Mouse (Mus musculus): Measurements from ENCODE around the gene Aldoc. TPM values are rescaled to one million over a fixed set of nuclear protein-coding genes. Genes with fewer than 3 reads are reported as not detected.

Gene Aldoc
- polyA plus RNA-seq, 1 experiment from 2014 or later, result 2.7 TPM

DNA sequence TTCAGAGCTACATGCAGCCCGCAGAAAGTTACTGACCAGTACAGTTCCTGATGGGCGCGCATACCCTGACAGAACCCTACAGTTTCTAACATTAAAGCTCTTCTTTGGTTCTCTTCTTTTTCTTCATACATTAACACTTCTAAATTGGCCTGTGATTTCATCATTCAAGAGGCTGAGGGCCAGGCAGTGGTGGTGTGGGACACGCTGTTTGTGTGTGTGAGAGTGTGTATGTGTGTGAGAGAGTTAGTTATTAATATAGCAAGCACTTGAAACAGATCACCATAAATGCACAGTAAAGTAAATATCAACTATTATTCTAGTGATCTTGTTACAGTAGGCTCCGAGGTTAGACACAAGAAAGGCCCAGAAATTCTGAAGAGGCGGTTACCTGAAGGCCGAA, 21.9 kb upstream of the Aldoc start:
- Histone ChIP-seq H3K27ac (replicated peaks; ENCODE audit: low read depth, low read length) (no peak overlapping the region), H3K4me1 (ENCODE audit: control insufficient read depth, insufficient read depth, low read length) (no peaks in the 10 kb centered on the region), H3K4me2 (ENCODE audit: low read depth, low read length) (peak overlapping the region; percentile 68), H3K36me3 (replicated peaks; ENCODE audit: control insufficient read depth, insufficient read depth, low read depth, low read length) (peaks cover 10% of the 10 kb centered on the region), H3K9me3 (replicated peaks; ENCODE audit: control insufficient read depth, low read length) (no peaks in the 10 kb centered on the region), H3K27me3 (ENCODE audit: control insufficient read depth, insufficient read depth, low read length) (no peaks in the 10 kb centered on the region), H3K4me3 (ENCODE audit: low read depth, low read length) (peak overlapping the region; percentile 85), H3K9ac (replicated peaks; ENCODE audit: low read length) (peak overlapping the region; percentile 52)
- WGBS, result 67% methylated on average over 7 of the region's 7 CpGs
- DNase-seq (ENCODE audit: low spot score) (no peak), ATAC-seq (replicated peaks; ENCODE audit: insufficient number of reproducible peaks, low FRiP score, low TSS enrichment, low read depth) (peak; percentile 75)

DNA sequence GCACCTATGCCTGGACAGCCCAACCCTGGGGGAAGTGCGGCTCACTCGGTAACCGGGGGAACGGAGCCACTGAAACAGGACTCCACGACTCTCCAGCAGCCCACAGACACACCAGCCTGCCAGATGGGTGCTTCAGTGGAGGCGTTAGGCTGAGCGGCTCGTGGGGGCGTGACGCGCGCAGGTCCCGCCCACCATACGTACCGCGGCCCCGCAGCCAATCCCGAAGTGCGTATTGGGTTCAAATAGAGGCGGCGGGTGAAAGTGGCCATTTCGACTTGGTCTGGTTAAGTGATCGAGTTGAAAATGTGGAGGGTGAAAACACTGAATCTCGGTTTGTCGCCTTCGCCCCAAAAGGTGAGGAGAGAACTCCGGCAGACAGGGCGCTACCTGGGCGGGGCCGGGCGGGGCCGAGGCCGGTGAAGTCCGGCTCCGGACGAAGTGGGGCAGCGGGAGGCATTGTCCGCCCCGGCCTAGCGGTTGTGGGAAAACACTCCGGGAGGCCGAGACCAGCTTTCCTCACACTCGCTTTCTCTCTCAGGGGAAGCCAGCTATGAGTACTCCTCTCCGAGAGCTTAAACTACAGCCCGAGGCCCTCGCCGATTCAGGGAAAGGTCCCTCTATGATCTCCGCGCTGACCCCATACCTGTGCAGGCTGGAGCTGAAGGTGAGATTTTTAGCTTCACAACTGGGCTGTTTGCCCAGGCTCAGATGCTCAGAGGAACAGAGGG, 21.2 kb upstream of the Aldoc start, which contains the start of gene Spag5:
TSS of gene Spag5 (plus strand) at position 173 of the 728 bp plus-strand sequence.
- peak; percentile 96 for DNase-seq (ENCODE audit: low spot score)
- Histone ChIP-seq H3K27ac (replicated peaks; ENCODE audit: low read depth, low read length) (no peak within 1 kb of the TSS; the same call in 1 of the 2 replicates), H3K36me3 (replicated peaks; ENCODE audit: control insufficient read depth, insufficient read depth, low read depth, low read length) (peaks cover 10% of the 10 kb centered on the region), H3K27me3 (ENCODE audit: control insufficient read depth, insufficient read depth, low read length) (no peaks in the 10 kb centered on the region), H3K4me1 (ENCODE audit: control insufficient read depth, insufficient read depth, low read length) (no peaks in the 10 kb centered on the region), H3K4me3 (ENCODE audit: low read depth, low read length) (peak within 1 kb of the TSS; percentile 85), H3K4me2 (ENCODE audit: low read depth, low read length) (peak within 1 kb of the TSS; percentile 68), H3K9me3 (replicated peaks; ENCODE audit: control insufficient read depth, low read length) (no peaks in the 10 kb centered on the region), H3K9ac (replicated peaks; ENCODE audit: low read length) (peak within 1 kb of the TSS; percentile 83)
- WGBS, result 0% methylated on average over 49 of the region's 49 CpGs
- peak; percentile 99 for ATAC-seq (replicated peaks; ENCODE audit: insufficient number of reproducible peaks, low FRiP score, low TSS enrichment, low read depth)

DNA sequence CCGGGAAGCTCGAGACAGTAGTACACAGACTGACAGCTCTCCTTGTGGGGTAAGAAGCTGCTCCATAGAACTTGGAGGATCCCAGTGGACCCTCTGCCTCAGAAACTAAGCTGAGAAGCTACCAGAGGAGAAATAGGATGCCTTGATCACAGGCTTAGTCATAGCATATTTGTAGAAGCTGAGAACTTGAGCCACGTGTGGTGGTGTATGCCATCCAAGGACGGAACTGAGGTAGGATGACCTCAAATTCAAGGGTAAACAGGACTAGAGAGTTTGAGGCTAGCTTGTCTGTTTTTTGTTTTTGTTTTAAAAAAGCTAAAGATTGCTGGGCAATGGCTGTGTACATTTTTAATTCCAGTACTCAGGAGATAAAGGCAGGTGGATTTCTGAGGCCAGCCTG, 17.5 kb upstream of the Aldoc start:
- ATAC-seq (replicated peaks; ENCODE audit: insufficient number of reproducible peaks, low FRiP score, low TSS enrichment, low read depth) (no peak), DNase-seq (ENCODE audit: low spot score) (no peak)
- 91% methylated on average over 4 of the region's 4 CpGs for WGBS
- no peaks in the 10 kb centered on the region for H3K9me3 ChIP-seq (replicated peaks; ENCODE audit: control insufficient read depth, low read length)
- H3K4me2 ChIP-seq (ENCODE audit: low read depth, low read length), result no peak overlapping the region
- H3K27ac ChIP-seq (replicated peaks; ENCODE audit: low read depth, low read length), result no peak overlapping the region
- H3K27me3 ChIP-seq (ENCODE audit: control insufficient read depth, insufficient read depth, low read length), result no peaks in the 10 kb centered on the region
- H3K4me3 ChIP-seq (ENCODE audit: low read depth, low read length), result no peak overlapping the region
- H3K36me3 ChIP-seq (replicated peaks; ENCODE audit: control insufficient read depth, insufficient read depth, low read depth, low read length), result peaks cover 16% of the 10 kb centered on the region
- H3K4me1 ChIP-seq (ENCODE audit: control insufficient read depth, insufficient read depth, low read length), result no peaks in the 10 kb centered on the region
- no peak overlapping the region for H3K9ac ChIP-seq (replicated peaks; ENCODE audit: low read length)

DNA sequence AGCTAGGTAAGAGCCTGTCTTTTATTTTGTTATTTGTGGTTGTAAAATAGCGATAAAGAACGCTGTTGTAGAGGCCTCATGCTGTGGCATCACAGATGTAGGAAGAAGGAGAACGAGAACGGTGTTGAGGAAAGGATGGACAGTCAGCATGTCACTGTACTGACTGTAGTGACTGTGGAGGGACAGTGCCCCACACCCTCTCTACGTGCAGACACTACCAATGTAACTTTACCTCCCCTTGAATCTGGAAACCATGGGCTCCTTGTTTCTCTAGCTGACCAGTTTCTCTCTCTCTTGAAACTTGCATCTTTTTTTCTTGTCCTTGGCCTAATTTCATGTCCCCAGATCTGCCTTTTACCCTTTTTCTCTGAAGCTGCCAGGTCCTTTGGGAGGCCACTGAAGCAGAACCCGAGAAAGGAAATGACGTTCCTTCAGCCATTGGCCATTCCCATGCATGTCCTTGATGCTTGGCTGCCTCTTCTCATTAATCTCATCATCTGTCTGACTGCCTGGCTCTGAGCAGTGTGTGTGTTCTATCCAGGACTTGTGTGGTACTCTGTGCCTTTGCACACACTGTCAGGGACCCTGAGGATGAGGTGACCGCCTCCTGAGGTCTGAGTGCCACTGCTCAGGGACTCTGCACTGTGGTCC, 11.8 kb upstream of the Aldoc start:
- Histone ChIP-seq H3K27ac (replicated peaks; ENCODE audit: low read depth, low read length) (no peak overlapping the region), H3K4me2 (ENCODE audit: low read depth, low read length) (no peak overlapping the region), H3K9ac (replicated peaks; ENCODE audit: low read length) (no peak overlapping the region), H3K4me1 (ENCODE audit: control insufficient read depth, insufficient read depth, low read length) (no peaks in the 10 kb centered on the region), H3K27me3 (ENCODE audit: control insufficient read depth, insufficient read depth, low read length) (no peaks in the 10 kb centered on the region), H3K4me3 (ENCODE audit: low read depth, low read length) (no peak overlapping the region), H3K36me3 (replicated peaks; ENCODE audit: control insufficient read depth, insufficient read depth, low read depth, low read length) (peaks cover 26% of the 10 kb centered on the region), H3K9me3 (replicated peaks; ENCODE audit: control insufficient read depth, low read length) (no peaks in the 10 kb centered on the region)
- ATAC-seq (replicated peaks; ENCODE audit: insufficient number of reproducible peaks, low FRiP score, low TSS enrichment, low read depth), result no peak
- no peak for DNase-seq (ENCODE audit: low spot score)
- 91% methylated on average over 8 of the region's 8 CpGs for WGBS

DNA sequence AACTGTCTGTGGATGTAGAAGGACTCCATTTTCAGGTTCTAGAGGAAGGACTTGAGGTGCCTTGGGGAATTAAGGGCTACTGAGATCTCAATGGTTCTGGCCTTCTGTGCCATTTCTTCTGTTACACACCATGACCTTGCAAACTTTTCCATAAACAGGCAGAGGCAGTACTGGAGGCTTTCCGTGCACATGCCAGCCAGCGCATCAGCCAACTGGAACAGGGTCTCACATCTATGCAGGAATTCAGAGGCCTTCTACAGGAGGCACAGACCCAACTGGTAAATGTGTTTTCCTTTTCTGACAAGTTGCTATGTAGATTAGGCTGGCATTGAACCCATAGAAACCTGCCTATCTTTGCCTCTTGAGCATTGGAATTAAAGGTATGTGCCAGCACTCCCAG, 9.1 kb upstream of the Aldoc start:
- DNase-seq (ENCODE audit: low spot score) (no peak), ATAC-seq (replicated peaks; ENCODE audit: insufficient number of reproducible peaks, low FRiP score, low TSS enrichment, low read depth) (no peak)
- Histone ChIP-seq H3K9me3 (replicated peaks; ENCODE audit: control insufficient read depth, low read length) (no peaks in the 10 kb centered on the region), H3K4me1 (ENCODE audit: control insufficient read depth, insufficient read depth, low read length) (no peaks in the 10 kb centered on the region), H3K4me3 (ENCODE audit: low read depth, low read length) (no peak overlapping the region), H3K36me3 (replicated peaks; ENCODE audit: control insufficient read depth, insufficient read depth, low read depth, low read length) (peaks cover 28% of the 10 kb centered on the region), H3K9ac (replicated peaks; ENCODE audit: low read length) (no peak overlapping the region), H3K4me2 (ENCODE audit: low read depth, low read length) (no peak overlapping the region), H3K27ac (replicated peaks; ENCODE audit: low read depth, low read length) (no peak overlapping the region), H3K27me3 (ENCODE audit: control insufficient read depth, insufficient read depth, low read length) (no peaks in the 10 kb centered on the region)
- 96% methylated on average over 2 of the region's 2 CpGs for WGBS

DNA sequence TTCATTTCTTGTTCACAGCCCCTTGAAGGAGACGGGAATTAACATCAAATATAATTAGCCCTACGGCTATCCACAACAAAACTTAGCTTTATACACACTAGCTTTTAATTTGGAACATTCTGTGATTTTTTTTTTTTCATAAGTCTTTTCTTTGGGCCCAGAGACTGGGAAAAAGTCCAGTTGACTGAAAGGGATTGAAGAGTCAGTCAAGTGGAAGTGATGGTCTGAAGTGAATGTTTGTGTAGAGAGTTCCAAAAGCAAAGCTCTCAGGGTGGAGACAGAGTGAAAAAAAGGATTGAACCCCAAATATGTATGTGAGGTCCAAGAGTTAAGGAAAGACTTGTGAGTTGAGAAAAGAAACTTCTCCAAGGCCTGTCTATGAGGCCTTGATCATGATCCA, 4.4 kb upstream of the Aldoc start:
- Histone ChIP-seq H3K4me2 (ENCODE audit: low read depth, low read length) (no peak overlapping the region), H3K27ac (replicated peaks; ENCODE audit: low read depth, low read length) (no peak overlapping the region), H3K4me1 (ENCODE audit: control insufficient read depth, insufficient read depth, low read length) (no peaks in the 10 kb centered on the region), H3K27me3 (ENCODE audit: control insufficient read depth, insufficient read depth, low read length) (no peaks in the 10 kb centered on the region), H3K9ac (replicated peaks; ENCODE audit: low read length) (no peak overlapping the region), H3K4me3 (ENCODE audit: low read depth, low read length) (no peak overlapping the region), H3K36me3 (replicated peaks; ENCODE audit: control insufficient read depth, insufficient read depth, low read depth, low read length) (peaks cover 35% of the 10 kb centered on the region), H3K9me3 (replicated peaks; ENCODE audit: control insufficient read depth, low read length) (no peaks in the 10 kb centered on the region)
- 91% methylated on average over 2 of the region's 2 CpGs for WGBS
- no peak for ATAC-seq (replicated peaks; ENCODE audit: insufficient number of reproducible peaks, low FRiP score, low TSS enrichment, low read depth)
- no peak for DNase-seq (ENCODE audit: low spot score)

DNA sequence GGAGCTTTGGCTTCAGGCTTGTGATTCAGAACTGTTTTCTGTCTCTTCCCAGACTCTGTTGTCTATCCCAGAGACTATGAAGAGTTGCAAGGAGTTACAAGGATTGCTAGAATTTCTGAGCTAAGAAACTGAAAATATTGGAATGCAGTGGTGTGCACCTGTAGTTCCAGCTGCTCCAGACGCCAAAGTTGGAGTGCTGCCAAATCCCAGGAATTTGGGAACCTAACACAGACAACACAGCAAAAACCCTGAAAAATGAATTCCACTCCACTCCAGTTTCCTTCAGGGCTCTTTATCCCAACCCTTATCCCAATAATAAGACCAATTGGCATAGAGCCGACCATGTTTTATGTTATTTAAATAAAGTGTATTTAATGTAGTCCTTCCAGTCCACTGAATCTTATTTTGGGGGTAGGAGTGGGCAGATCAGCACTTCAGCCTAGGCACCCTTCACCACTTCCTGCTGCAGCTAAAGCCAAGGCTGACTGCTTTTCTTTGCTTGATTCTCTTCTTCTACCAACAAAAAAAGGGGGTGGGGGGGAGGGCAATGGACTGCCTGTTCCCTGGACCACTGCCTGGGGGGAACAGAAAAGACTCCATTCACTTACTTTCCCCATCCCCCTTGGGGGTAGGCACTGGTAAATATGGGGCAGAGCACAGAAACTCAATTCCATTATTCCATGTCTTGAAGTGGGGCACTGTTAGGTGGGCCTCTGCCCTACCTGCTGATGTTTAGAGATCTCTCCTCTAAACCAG, 514 bp upstream of the Aldoc start:
- H3K27ac ChIP-seq (replicated peaks; ENCODE audit: low read depth, low read length), result no peak overlapping the region
- ATAC-seq (replicated peaks; ENCODE audit: insufficient number of reproducible peaks, low FRiP score, low TSS enrichment, low read depth) (no peak), DNase-seq (ENCODE audit: low spot score) (no peak)
- no peak overlapping the region for H3K9ac ChIP-seq (replicated peaks; ENCODE audit: low read length)
- H3K27me3 ChIP-seq (ENCODE audit: control insufficient read depth, insufficient read depth, low read length), result no peaks in the 10 kb centered on the region
- 0 out of 2 replicates have a peak overlapping the region, but pooled peaks have one; percentile 7 for H3K4me2 ChIP-seq (ENCODE audit: low read depth, low read length)
- H3K36me3 ChIP-seq (replicated peaks; ENCODE audit: control insufficient read depth, insufficient read depth, low read depth, low read length), result peaks cover 19% of the 10 kb centered on the region
- H3K4me3 ChIP-seq (ENCODE audit: low read depth, low read length), result no peak overlapping the region
- 69% methylated on average over 2 of the region's 2 CpGs for WGBS
- H3K9me3 ChIP-seq (replicated peaks; ENCODE audit: control insufficient read depth, low read length), result no peaks in the 10 kb centered on the region
- no peaks in the 10 kb centered on the region for H3K4me1 ChIP-seq (ENCODE audit: control insufficient read depth, insufficient read depth, low read length)

Data from embryonic facial prominence, embryonic 11.5 days (tissue).